Mouse (Mus musculus) intestine, postnatal 0 days (tissue): ENCODE measurements around the gene Slc51a. TPM values are rescaled to one million over a fixed set of nuclear protein-coding genes. Genes with fewer than 3 reads are reported as not detected.

ENCODE experiments used
- ATAC-seq: fragments of 200-750 bp; cut with Nextera tagmentation; 2 replicates; pipeline ENCODE4 v1.8.0; 2017; ENCODE audit warnings: mild to moderate bottlenecking, moderate TSS enrichment, moderate library complexity
- H3K27ac ChIP-seq: fragments of 300-500 bp; sonication (generic); 2 replicates; pipeline ENCODE4 v1.5.1; 2014; ENCODE audit warnings: mild to moderate bottlenecking, low read depth, low read length, moderate library complexity
- H3K27me3 ChIP-seq: fragments of 300-500 bp; sonication (generic); replicated peaks from 2 replicates; pipeline ENCODE4 v1.6.1; 2014; ENCODE audit warnings: low read length, mixed read lengths; ENCODE audit not compliant: control insufficient read depth, insufficient read depth
- H3K36me3 ChIP-seq: fragments of 300-500 bp; sonication (generic); 2 replicates; pipeline ENCODE4 v1.6.1; 2014; ENCODE audit warnings: mild to moderate bottlenecking, moderate library complexity; ENCODE audit not compliant: control insufficient read depth, insufficient read depth
- H3K4me1 ChIP-seq: fragments of 300-500 bp; sonication (generic); replicated peaks from 2 replicates; pipeline ENCODE4 v1.6.1; 2014; ENCODE audit warnings: antibody characterized with exemption, low read length, mixed read lengths; ENCODE audit not compliant: control insufficient read depth, insufficient read depth
- H3K4me2 ChIP-seq: fragments of 300-500 bp; sonication (generic); replicated peaks from 2 replicates; pipeline ENCODE4 v1.6.1; 2014; ENCODE audit warnings: low read depth, mild to moderate bottlenecking, moderate library complexity
- H3K4me3 ChIP-seq: fragments of 300-500 bp; sonication (generic); 2 replicates; pipeline ENCODE4 v1.5.1; 2014; ENCODE audit warnings: low read depth, low read length
- H3K9ac ChIP-seq: fragments of 300-500 bp; sonication (generic); 2 replicates; pipeline ENCODE4 v1.6.1; 2014; ENCODE audit warnings: mild to moderate bottlenecking, low read depth, low read length
- H3K9me3 ChIP-seq: fragments of 300-500 bp; sonication (generic); 2 replicates; pipeline ENCODE4 v1.6.1; 2016; ENCODE audit warnings: mixed run types; ENCODE audit not compliant: control insufficient read depth
- CTCF ChIP-seq: sonication (generic); IDR thresholded peaks from 2 replicates; pipeline ENCODE4 v1.5.1; 2016; ENCODE audit warnings: low read depth, mild to moderate bottlenecking, control low read depth, antibody characterized with exemption, moderate library complexity
- WGBS: fragments of 180-500 bp; shearing (Covaris S2); extraction: QIAGEN DNeasy Blood & Tissue Kit; methylation state at CpG from one replicate; pipeline ENCODE4 v1.1.7; 2014; 5-methylcytosine and 5-hydroxymethylcytosine counted together
- polyA plus RNA-seq: library from polyadenylated mRNA; unstranded; fragments of >200 nt; fragmentation: Nextera tagmentation; extraction: Ambion mirVana; gene quantifications from 2 replicates; pipeline ENCODE4 v1.2.1, GENCODE M21; 2015

Gene Slc51a
- polyA plus RNA-seq, 1 experiment from 2014 or later = 292 TPM

DNA sequence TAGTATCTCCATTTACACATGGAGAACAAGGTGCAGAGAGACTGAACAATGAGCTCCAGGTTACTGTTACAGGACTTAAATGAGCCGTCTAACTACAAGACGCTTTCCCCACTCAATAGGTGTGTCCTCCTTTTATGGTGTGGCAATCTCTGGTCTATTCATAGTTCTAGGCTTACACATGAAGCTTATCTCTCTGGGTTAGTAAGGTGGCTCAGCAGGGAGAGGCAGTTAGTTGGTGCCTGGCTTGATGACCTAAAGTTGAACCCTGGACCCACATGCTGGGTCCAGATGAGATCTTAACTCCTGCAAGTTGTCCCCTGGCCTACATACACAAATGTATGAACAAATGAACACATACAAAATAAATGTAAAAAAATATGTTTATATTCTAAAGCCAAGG, 24.3 kb downstream of the Slc51a start:
- ATAC-seq = peak; percentile 95
- TF ChIP-seq CTCF = no peak
- H3K4me2 ChIP-seq = no peak overlapping the region
- 51% methylated on average over 2 of the region's 2 CpGs for WGBS
- H3K9ac ChIP-seq = no peak overlapping the region
- peak overlapping the region; percentile 63 for H3K27ac ChIP-seq
- no peak overlapping the region for H3K4me3 ChIP-seq
- H3K36me3 ChIP-seq = peaks cover 35% of the 10 kb centered on the region
- H3K27me3 ChIP-seq = no peaks in the 10 kb centered on the region
- no peaks in the 10 kb centered on the region for H3K4me1 ChIP-seq
- no peaks in the 10 kb centered on the region for H3K9me3 ChIP-seq

DNA sequence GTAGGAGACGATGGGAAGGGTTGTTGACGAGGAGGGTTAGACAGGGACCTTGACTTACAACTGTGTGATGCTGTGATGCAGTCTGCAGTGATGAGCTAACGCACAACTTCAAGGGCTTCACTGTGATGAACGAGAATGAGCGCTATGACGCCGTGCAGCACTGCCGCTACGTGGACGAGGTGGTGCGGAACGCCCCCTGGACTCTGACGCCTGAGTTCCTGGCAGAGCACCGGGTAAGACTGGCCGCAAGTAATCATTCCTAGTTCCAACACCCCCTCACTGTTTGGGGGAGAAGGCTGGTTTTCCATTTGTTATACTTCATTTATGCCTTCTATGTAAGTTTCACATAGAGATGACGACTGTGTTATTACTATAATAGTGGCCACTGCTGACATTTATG, 24.7 kb downstream of the Slc51a start:
- H3K27me3 ChIP-seq = no peaks in the 10 kb centered on the region
- H3K4me1 ChIP-seq = no peaks in the 10 kb centered on the region
- 64% methylated on average over 16 of the region's 16 CpGs for whole genome bisulfite sequencing
- no peak overlapping the region for H3K4me3 ChIP-seq
- peak; percentile 50 for ATAC-seq
- H3K4me2 ChIP-seq = no peak overlapping the region
- H3K9ac ChIP-seq = no peak overlapping the region
- H3K27ac ChIP-seq = peak overlapping the region; percentile 63
- TF ChIP-seq CTCF = no peak
- H3K9me3 ChIP-seq = no peaks in the 10 kb centered on the region
- peaks cover 35% of the 10 kb centered on the region for H3K36me3 ChIP-seq

DNA sequence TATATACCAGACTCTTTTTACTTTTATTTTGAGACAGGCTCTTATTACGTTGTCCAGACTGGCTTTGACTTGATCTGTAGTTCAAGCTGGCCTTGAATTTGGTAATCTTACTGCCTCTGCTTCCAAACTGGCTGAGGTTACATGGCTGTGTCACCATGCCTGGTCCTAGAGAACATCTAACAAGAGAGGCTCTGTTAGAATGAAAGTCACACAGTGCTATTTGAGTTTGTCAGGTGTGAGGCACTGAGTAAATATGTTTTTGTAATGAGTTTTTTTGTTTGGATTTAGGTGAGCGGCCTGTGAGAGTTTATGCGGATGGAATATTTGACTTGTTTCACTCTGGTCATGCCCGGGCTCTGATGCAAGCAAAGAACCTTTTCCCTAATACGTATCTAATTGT, 26.0 kb downstream of the Slc51a start:
- Histone ChIP-seq H3K4me3 (no peak overlapping the region), H3K9ac (no peak overlapping the region), H3K27me3 (no peaks in the 10 kb centered on the region), H3K9me3 (no peaks in the 10 kb centered on the region), H3K4me2 (no peak overlapping the region), H3K4me1 (no peaks in the 10 kb centered on the region), H3K36me3 (peaks cover 26% of the 10 kb centered on the region; the same call in 1 of the 2 replicates), H3K27ac (peak overlapping the region; percentile 50; the same call in 1 of the 2 replicates)
- no peak for TF ChIP-seq CTCF
- no peak for ATAC-seq
- 89% methylated on average over 5 of the region's 5 CpGs for WGBS

DNA sequence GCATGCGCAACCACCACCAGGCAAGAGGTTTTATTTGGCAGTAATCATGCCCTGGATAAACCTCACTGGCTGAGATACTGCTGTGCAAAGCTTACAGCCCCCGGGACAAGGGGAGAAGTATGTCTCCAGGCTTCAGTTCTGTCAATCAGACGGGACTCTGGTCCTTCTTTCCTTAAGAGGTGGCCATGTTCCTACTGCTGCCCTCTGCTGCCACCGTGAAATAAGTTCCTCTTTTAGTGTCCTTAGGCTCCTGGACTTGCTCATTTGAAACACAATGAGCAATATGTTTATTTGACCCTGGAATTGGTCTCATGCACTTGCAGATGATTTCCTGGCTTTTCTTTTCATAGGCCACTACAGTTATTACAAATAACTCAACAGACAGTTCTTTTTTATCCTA, 27.2 kb downstream of the Slc51a start:
- WGBS = 48% methylated on average over 4 of the region's 4 CpGs
- Histone ChIP-seq H3K36me3 (peaks cover 35% of the 10 kb centered on the region), H3K4me3 (no peak overlapping the region), H3K9ac (no peak overlapping the region), H3K27ac (no peak overlapping the region; the same call in 1 of the 2 replicates), H3K9me3 (no peaks in the 10 kb centered on the region), H3K4me2 (no peak overlapping the region), H3K27me3 (no peaks in the 10 kb centered on the region), H3K4me1 (no peaks in the 10 kb centered on the region)
- ATAC-seq = no peak
- TF ChIP-seq CTCF = peak; percentile 61

DNA sequence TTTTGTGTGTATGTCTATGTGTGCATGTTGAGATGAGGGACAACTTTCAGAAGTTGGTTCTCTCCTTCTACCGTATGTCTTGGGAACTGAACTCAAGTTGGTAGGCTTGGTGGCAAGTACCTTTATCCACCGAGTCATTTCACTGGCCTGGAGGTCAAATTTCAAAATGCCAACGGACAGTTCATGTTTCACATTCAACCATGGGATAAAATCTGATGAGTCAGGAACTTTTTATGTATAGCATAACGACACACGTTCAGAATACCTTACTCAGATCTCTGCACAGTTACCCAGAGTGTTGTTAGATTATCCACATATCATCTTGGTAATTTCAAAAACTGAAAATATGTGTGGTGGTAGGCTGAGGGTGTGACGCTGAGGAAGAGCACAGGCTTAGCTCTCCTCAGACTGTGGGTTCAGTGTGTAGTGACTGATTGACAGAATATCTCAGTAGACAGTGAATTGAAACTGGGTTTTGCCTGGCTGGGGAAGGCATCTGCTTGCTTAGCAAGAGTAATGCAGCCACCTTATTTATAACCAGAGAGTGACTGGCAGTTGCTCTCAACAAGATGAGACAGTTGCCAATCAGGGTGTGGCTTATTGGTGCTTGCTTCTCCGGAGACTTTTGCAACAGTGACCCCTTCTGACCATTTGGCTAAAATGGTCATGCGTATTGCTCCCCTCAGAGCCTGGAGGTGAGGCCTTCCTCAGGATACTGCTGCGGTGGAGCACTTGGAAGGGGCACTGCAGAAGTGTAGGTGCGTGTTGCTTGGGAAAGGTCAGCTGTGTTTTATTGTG, 29.9 kb downstream of the Slc51a start:
- H3K4me3 ChIP-seq = no peak overlapping the region
- peak; percentile 55 for ATAC-seq
- peaks cover 50% of the 10 kb centered on the region for H3K36me3 ChIP-seq
- TF ChIP-seq CTCF = peak; percentile 81
- WGBS = 47% methylated on average over 10 of the region's 10 CpGs
- H3K9ac ChIP-seq = no peak overlapping the region
- no peaks in the 10 kb centered on the region for H3K27me3 ChIP-seq
- peak overlapping the region; percentile 50 for H3K27ac ChIP-seq
- no peaks in the 10 kb centered on the region for H3K4me1 ChIP-seq
- no peak overlapping the region for H3K4me2 ChIP-seq
- H3K9me3 ChIP-seq = no peaks in the 10 kb centered on the region

DNA sequence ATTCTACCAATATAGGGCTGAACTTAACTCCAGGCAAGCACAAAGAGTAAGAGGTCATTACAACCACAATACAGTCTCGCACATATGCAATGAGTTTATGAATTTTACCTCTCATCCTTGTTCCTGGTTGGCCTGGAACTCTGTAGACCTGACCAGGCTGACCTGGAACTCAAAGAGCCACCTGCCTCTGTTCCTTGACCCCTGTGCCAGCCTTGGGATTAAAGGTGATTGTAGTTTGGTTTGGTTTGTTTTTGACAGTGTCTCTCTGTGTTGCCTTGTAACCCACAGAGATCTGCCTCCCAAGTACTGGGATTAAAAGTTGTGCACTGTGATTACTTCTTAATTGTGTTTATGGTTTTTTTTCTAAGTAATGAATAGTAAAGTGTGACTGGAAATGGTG, 30.9 kb downstream of the Slc51a start:
- no peaks in the 10 kb centered on the region for H3K4me1 ChIP-seq
- WGBS = 55% methylated on average over 1 of the region's 1 CpGs
- no peak for ATAC-seq
- H3K9me3 ChIP-seq = no peaks in the 10 kb centered on the region
- no peak overlapping the region for H3K4me2 ChIP-seq
- H3K9ac ChIP-seq = no peak overlapping the region
- TF ChIP-seq CTCF = no peak
- H3K27me3 ChIP-seq = no peaks in the 10 kb centered on the region
- no peak overlapping the region for H3K4me3 ChIP-seq
- H3K36me3 ChIP-seq = peaks cover 50% of the 10 kb centered on the region
- H3K27ac ChIP-seq = no peak overlapping the region; the same call in 1 of the 2 replicates
